Mouse (Mus musculus) stomach, postnatal 0 days (tissue): ENCODE data around the gene Cish. TPM values are rescaled to one million over a fixed set of nuclear protein-coding genes. Genes with fewer than 3 reads are reported as not detected.
A peak's percentile ranks its signal among the peaks of the same experiment; 100 is the strongest.

Experiments used
- ATAC-seq: fragments of 200-750 bp; cut with Nextera tagmentation; 2 replicates; pipeline ENCODE4 v1.8.0; 2017; ENCODE audit not compliant: low FRiP score, low TSS enrichment
- DNase-seq: peaks from one replicate; pipeline ENCODE4 v3.0.0-alpha.2; 2016; ENCODE audit warnings: low spot score
- H3K27ac ChIP-seq: fragments of 300-500 bp; sonication (generic); replicated peaks from 2 replicates; pipeline ENCODE4 v1.5.1; 2014; ENCODE audit warnings: mild to moderate bottlenecking, control low read depth
- H3K27me3 ChIP-seq: fragments of 300-500 bp; sonication (generic); 2 replicates; pipeline ENCODE4 v1.6.1; 2014; ENCODE audit warnings: low read length; ENCODE audit not compliant: control insufficient read depth, insufficient read depth
- H3K36me3 ChIP-seq: fragments of 300-500 bp; sonication (generic); 2 replicates; pipeline ENCODE4 v1.6.1; 2014; ENCODE audit warnings: low read length, mixed read lengths; ENCODE audit not compliant: control insufficient read depth, insufficient read depth
- H3K4me1 ChIP-seq: fragments of 300-500 bp; sonication (generic); replicated peaks from 2 replicates; pipeline ENCODE4 v1.6.1; 2014; ENCODE audit warnings: antibody characterized with exemption; ENCODE audit not compliant: control insufficient read depth, insufficient read depth
- H3K4me2 ChIP-seq: fragments of 300-500 bp; sonication (generic); replicated peaks from 2 replicates; pipeline ENCODE4 v1.6.1; 2014; ENCODE audit warnings: low read depth, mild to moderate bottlenecking, control low read depth, moderate library complexity
- H3K4me3 ChIP-seq: fragments of 300-500 bp; sonication (generic); 2 replicates; pipeline ENCODE4 v1.5.1; 2014; ENCODE audit warnings: low read depth, low read length, control low read depth
- H3K9ac ChIP-seq: fragments of 300-500 bp; sonication (generic); 2 replicates; pipeline ENCODE4 v1.6.1; 2014; ENCODE audit warnings: mild to moderate bottlenecking, low read length, control low read depth, mixed read lengths
- H3K9me3 ChIP-seq: fragments of 300-500 bp; sonication (generic); 2 replicates; pipeline ENCODE4 v1.6.1; 2016; ENCODE audit warnings: low read length; ENCODE audit not compliant: control insufficient read depth
- CTCF ChIP-seq: IDR thresholded peaks from 2 replicates; pipeline ENCODE4 v1.5.1; 2016; ENCODE audit warnings: antibody characterized with exemption, low read depth, mild to moderate bottlenecking, moderate library complexity
- EP300 ChIP-seq: optimal IDR thresholded peaks from 2 replicates; pipeline ENCODE3; 2016; ENCODE audit warnings: antibody characterized with exemption
- WGBS: fragments of 180-500 bp; shearing (Covaris S2); extraction: QIAGEN DNeasy Blood & Tissue Kit; methylation state at CpG from one replicate; pipeline ENCODE4 v1.1.7; 2014; 5-methylcytosine and 5-hydroxymethylcytosine counted together
- polyA plus RNA-seq: library from polyadenylated mRNA; unstranded; fragments of >200 nt; fragmentation: Nextera tagmentation; extraction: Ambion mirVana; gene quantifications from 2 replicates; pipeline ENCODE4 v1.2.1, GENCODE M21; 2015

Gene Cish
- polyA plus RNA-seq, 1 experiment from 2014 or later: 30.8 TPM

GRCm38 (mm10) chr9:107262375-107262774, 33.5 kb upstream of the Cish start:
- 74% methylated on average over 7 of the region's 7 CpGs for WGBS

DNA sequence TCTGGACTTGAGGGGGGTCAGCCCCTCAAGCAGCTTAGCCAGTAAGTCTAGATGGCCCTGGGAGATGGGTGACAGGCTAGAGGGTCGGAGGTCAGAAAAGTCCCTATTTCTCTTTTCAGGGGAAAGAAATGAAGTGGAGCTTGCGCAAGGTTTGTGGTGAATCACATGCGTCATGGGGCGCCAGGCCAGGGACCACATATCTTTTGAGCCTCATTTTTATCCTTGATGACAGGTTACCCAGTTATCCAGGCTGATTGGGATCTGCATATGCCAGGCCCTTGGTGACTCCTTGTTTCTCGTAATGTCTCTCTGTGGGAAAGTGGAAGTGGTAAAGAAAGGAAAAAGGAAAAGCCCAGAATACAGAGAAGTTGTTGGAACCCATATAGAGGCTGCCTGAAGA, 31.9 kb upstream of the Cish start:
- no peaks in the 10 kb centered on the region for H3K9me3 ChIP-seq
- H3K36me3 ChIP-seq: no peaks in the 10 kb centered on the region
- WGBS: 88% methylated on average over 5 of the region's 5 CpGs
- H3K4me1 ChIP-seq: no peaks in the 10 kb centered on the region
- no peaks in the 10 kb centered on the region for H3K27me3 ChIP-seq
- H3K4me3 ChIP-seq: no peak overlapping the region
- H3K9ac ChIP-seq: no peak overlapping the region
- TF ChIP-seq CTCF: no peak
- no peak for TF ChIP-seq EP300
- no peak overlapping the region for H3K4me2 ChIP-seq
- DNase-seq (no peak), ATAC-seq (no peak)
- H3K27ac ChIP-seq: no peak overlapping the region

More at GRCm38 (mm10) chr9:107262375-107262774, 33.5 kb upstream of the Cish start:
- Histone ChIP-seq H3K27ac (no peak overlapping the region), H3K36me3 (no peaks in the 10 kb centered on the region), H3K4me1 (no peaks in the 10 kb centered on the region), H3K9me3 (no peaks in the 10 kb centered on the region), H3K9ac (no peak overlapping the region), H3K4me2 (no peak overlapping the region), H3K4me3 (no peak overlapping the region), H3K27me3 (no peaks in the 10 kb centered on the region)
- ATAC-seq (no peak), DNase-seq (no peak)
- TF ChIP-seq EP300: no peak
- TF ChIP-seq CTCF: no peak

DNA sequence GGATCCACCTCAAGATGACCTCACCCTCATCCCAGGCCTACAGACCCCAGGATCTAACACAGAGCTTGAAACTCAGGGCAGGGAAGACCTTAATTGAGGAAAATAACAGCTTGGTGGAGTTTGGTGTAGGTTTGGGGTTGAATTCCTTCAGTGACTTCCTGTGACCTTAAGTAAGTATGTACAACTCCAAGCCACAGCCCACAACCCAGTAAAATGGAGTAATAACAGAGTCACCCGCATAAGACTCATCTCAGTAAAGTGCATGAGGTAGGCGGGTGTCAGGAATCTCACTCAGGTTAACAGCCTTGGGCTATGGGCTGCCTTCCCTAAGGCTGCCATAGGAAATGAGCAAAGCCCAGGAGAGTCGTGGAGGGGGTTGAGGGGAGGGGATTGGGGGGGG, 31.1 kb upstream of the Cish start:
- no peaks in the 10 kb centered on the region for H3K27me3 ChIP-seq
- DNase-seq (no peak), ATAC-seq (no peak)
- no peak overlapping the region for H3K9ac ChIP-seq
- H3K27ac ChIP-seq: no peak overlapping the region
- no peaks in the 10 kb centered on the region for H3K9me3 ChIP-seq
- no peaks in the 10 kb centered on the region for H3K4me1 ChIP-seq
- WGBS: 70% methylated on average over 3 of the region's 3 CpGs
- H3K36me3 ChIP-seq: no peaks in the 10 kb centered on the region
- H3K4me3 ChIP-seq: no peak overlapping the region
- no peak overlapping the region for H3K4me2 ChIP-seq
- TF ChIP-seq CTCF (no peak), EP300 (no peak)

DNA sequence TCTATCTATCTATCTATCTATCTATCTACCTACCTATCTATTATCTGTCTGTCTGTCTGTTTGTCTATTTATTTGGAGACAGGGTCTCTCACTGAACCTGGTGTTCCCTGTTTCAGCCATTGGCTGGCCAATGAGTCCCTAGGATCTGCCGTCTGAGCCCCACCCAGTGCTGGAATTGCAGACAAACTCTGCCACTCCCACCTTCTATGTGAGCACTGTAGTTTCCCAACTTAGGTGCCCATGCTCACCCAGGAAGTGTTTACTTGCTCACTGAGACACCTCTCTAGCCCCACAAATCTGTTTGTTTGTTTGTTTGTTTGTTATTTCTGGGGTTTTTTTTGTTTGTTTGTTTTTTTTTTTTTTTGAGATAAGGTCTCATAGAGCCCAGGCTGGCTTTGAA, 28.8 kb upstream of the Cish start:
- DNase-seq: no peak
- no peak for ATAC-seq
- Histone ChIP-seq H3K9ac (no peak overlapping the region), H3K9me3 (no peaks in the 10 kb centered on the region), H3K36me3 (no peaks in the 10 kb centered on the region), H3K4me3 (no peak overlapping the region), H3K4me2 (no peak overlapping the region), H3K4me1 (no peaks in the 10 kb centered on the region), H3K27me3 (no peaks in the 10 kb centered on the region), H3K27ac (no peak overlapping the region)
- TF ChIP-seq EP300 (no peak), CTCF (no peak)
- 24% methylated on average over 1 of the region's 1 CpGs for WGBS

- H3K27me3 ChIP-seq: no peaks in the 10 kb centered on the region
Measured at GRCm38 (mm10) chr9:107267721-107268402, 28.0 kb upstream of the Cish start.

GRCm38 (mm10) chr9:107269772-107270171, 26.1 kb upstream of the Cish start:
- no peak for TF ChIP-seq EP300
- TF ChIP-seq CTCF: no peak
- H3K9ac ChIP-seq: no peak overlapping the region
- H3K4me1 ChIP-seq: no peaks in the 10 kb centered on the region
- no peak overlapping the region for H3K27ac ChIP-seq
- H3K27me3 ChIP-seq: no peaks in the 10 kb centered on the region
- no peaks in the 10 kb centered on the region for H3K36me3 ChIP-seq
- H3K4me3 ChIP-seq: no peak overlapping the region
- 91% methylated on average over 1 of the region's 1 CpGs for WGBS
- H3K9me3 ChIP-seq: no peaks in the 10 kb centered on the region
- no peak overlapping the region for H3K4me2 ChIP-seq
- ATAC-seq: no peak
- DNase-seq: no peak

More at GRCm38 (mm10) chr9:107267721-107268402, 28.0 kb upstream of the Cish start:
- H3K27ac ChIP-seq: no peak overlapping the region
- TF ChIP-seq EP300 (no peak), CTCF (no peak)
- WGBS: 25% methylated on average over 4 of the region's 4 CpGs
- ATAC-seq (peak; percentile 36; the same call in 1 of the 2 replicates), DNase-seq (no peak)
- H3K4me3 ChIP-seq: no peak overlapping the region
- H3K9ac ChIP-seq: no peak overlapping the region
- no peaks in the 10 kb centered on the region for H3K4me1 ChIP-seq
- no peak overlapping the region for H3K4me2 ChIP-seq
- H3K9me3 ChIP-seq: no peaks in the 10 kb centered on the region
- H3K36me3 ChIP-seq: no peaks in the 10 kb centered on the region
